Mouse (Mus musculus) liver, adult 2 months (tissue): Measurements from ENCODE around the gene Ppcdc.

Source experiments
- CTCF ChIP-seq: fragments of 200-500 bp; IDR thresholded peaks from 2 replicates; pipeline ENCODE4 v1.5.1; 2011; ENCODE audit warnings: low read depth, low read length, control low read depth
- POLR2A ChIP-seq: fragments of 200-500 bp; IDR thresholded peaks from 2 replicates; pipeline ENCODE4 v1.6.1; 2011; ENCODE audit warnings: low read length, control low read depth; ENCODE audit not compliant: insufficient read depth; ENCODE audit errors: extremely low read depth

- TF ChIP-seq POLR2A, result no peak
- no peak for TF ChIP-seq CTCF
Observed at GRCm38 (mm10) chr9:57389131-57389530, 50.8 kb downstream of the Ppcdc start.
